18 mouse cellular contexts compared by ENCODE assay signal in genomic region chr1:166214181-166214580, GRCm38 (mm10). TPM values are rescaled to one million over a fixed set of nuclear protein-coding genes. Genes with fewer than 3 reads are reported as not detected.
A peak's percentile ranks its signal among the peaks of the same experiment; 100 is the strongest.
DNase-seq lines count a peak whose midpoint lies in the region; ATAC-seq and TF ChIP-seq lines count a peak whose summit lies in the region.
"Had no signal": no experiment of that assay in that cellular context is flagged by ENCODE, and none has a peak within 500 bp of the region (broad histone marks: within the 10 kb centered on the region; RNA-seq: fewer than 3 reads in every experiment).

No protein-coding gene starts in this region.

- peak; percentile 77 for TF ChIP-seq CTCF in layer of hippocampus, adult 2 months (conservative IDR thresholded peaks at IDR 0.05)

- H3K27ac ChIP-seq in forebrain, embryonic 14.5 days (ENCODE audit: low read depth, low read length) = no peak overlapping the region
- H3K27ac ChIP-seq in forebrain, embryonic 13.5 days = no peak overlapping the region
- no peak overlapping the region for H3K27ac ChIP-seq in layer of hippocampus, adult 2 months
- H3K27ac ChIP-seq: liver, embryonic 15.5 days; midbrain, embryonic 13.5 days had no signal

- no peaks in the 10 kb centered on the region for H3K36me3 ChIP-seq in forebrain, embryonic 14.5 days (ENCODE audit: control insufficient read depth, insufficient read depth, low read length)
- H3K36me3 ChIP-seq in forebrain, embryonic 13.5 days (ENCODE audit: poor library complexity, severe bottlenecking) = no peaks in the 10 kb centered on the region
- H3K36me3 ChIP-seq: liver, embryonic 15.5 days; midbrain, embryonic 13.5 days had no signal

- WGBS in forebrain, embryonic 14.5 days = 80% methylated on average over 4 of the region's 4 CpGs
- 78% methylated on average over 4 of the region's 4 CpGs for WGBS in forebrain, embryonic 13.5 days

- H3K4me3 ChIP-seq in forebrain, embryonic 14.5 days (ENCODE audit: low read depth, low read length) = no peak overlapping the region
- no peak overlapping the region for H3K4me3 ChIP-seq in forebrain, embryonic 13.5 days
- no peak overlapping the region for H3K4me3 ChIP-seq in layer of hippocampus, adult 2 months
- H3K4me3 ChIP-seq: liver, embryonic 15.5 days; midbrain, embryonic 13.5 days had no signal

- no peak overlapping the region for H3K9ac ChIP-seq in forebrain, embryonic 14.5 days (ENCODE audit: low read length)
- no peak overlapping the region for H3K9ac ChIP-seq in forebrain, embryonic 13.5 days
- H3K9ac ChIP-seq: liver, embryonic 15.5 days; midbrain, embryonic 13.5 days had no signal

- ATAC-seq in forebrain, embryonic 14.5 days = no peak
- no peak for ATAC-seq in forebrain, embryonic 13.5 days
- ATAC-seq: CD4-positive, CD25-positive, alpha-beta regulatory T cell, adult 4 months; midbrain, embryonic 13.5 days had no signal

- peak; percentile 41 for DNase-seq in forebrain, embryonic 14.5 days (ENCODE audit: low spot score)
- DNase-seq in layer of hippocampus, adult 2 months (ENCODE audit: low spot score in 2 of 2) = peak in 1 of 2 experiments; percentile 4
- no peak for DNase-seq in layer of hippocampus, adult 9-10 months (ENCODE audit: low spot score)
- DNase-seq in A20 (ENCODE audit: low read depth, low spot score) = peak; percentile 22
- DNase-seq in embryo, embryonic 10.5 days (ENCODE audit: low spot score) = peak; percentile 55
- no peak for DNase-seq in adrenal gland, adult 18-20 months (ENCODE audit: low spot score in 2 of 2)
- no peak for DNase-seq in adrenal gland, postnatal 10 days
- DNase-seq: cerebellum, postnatal 25 days; gastrocnemius, postnatal 25 days; heart, postnatal 14 days; layer of hippocampus, postnatal 36 days; thymus, adult 18-20 months had no signal

- H3K4me2 ChIP-seq in forebrain, embryonic 14.5 days (ENCODE audit: low read length) = no peak overlapping the region
- H3K4me2 ChIP-seq in forebrain, embryonic 13.5 days = no peak overlapping the region
- H3K4me2 ChIP-seq: liver, embryonic 15.5 days; midbrain, embryonic 13.5 days had no signal

- no peaks in the 10 kb centered on the region for H3K4me1 ChIP-seq in forebrain, embryonic 14.5 days (ENCODE audit: control insufficient read depth, insufficient read depth, low read length)
- H3K4me1 ChIP-seq in forebrain, embryonic 13.5 days = no peaks in the 10 kb centered on the region
- H3K4me1 ChIP-seq: liver, embryonic 15.5 days; midbrain, embryonic 13.5 days had no signal

- H3K27me3 ChIP-seq in forebrain, embryonic 14.5 days (replicated peaks; ENCODE audit: control insufficient read depth, insufficient read depth, low read length) = no peaks in the 10 kb centered on the region
- no peaks in the 10 kb centered on the region for H3K27me3 ChIP-seq in forebrain, embryonic 13.5 days
- H3K27me3 ChIP-seq: liver, embryonic 15.5 days; midbrain, embryonic 13.5 days had no signal

- no peaks in the 10 kb centered on the region for H3K9me3 ChIP-seq in forebrain, embryonic 14.5 days (replicated peaks; ENCODE audit: control insufficient read depth, low read length)
- no peaks in the 10 kb centered on the region for H3K9me3 ChIP-seq in forebrain, embryonic 13.5 days (replicated peaks)
- H3K9me3 ChIP-seq: liver, embryonic 15.5 days; midbrain, embryonic 13.5 days had no signal

RNA-seq across cellular contexts. Expression of gene Mael, which starts 24.4 kb away (rescaled TPM):
- polyA plus RNA-seq in forebrain, embryonic 14.5 days (2014; fragmentation: Nextera tagmentation; extraction: Ambion mirVana) = not detected in 2 replicates
- polyA plus RNA-seq in forebrain, embryonic 13.5 days (2015; fragmentation: Nextera tagmentation; extraction: Ambion mirVana) = not detected in 2 replicates
- total RNA-seq in layer of hippocampus, adult 2 months (2021) = not detected
- total RNA-seq in adrenal gland, adult 18-20 months (2021) = not detected
- not detected for total RNA-seq in adrenal gland, postnatal 10 days (2021)
- total RNA-seq: gastrocnemius, postnatal 25 days; heart, postnatal 14 days; layer of hippocampus, postnatal 36 days had no signal
- polyA plus RNA-seq: CD4-positive, CD25-positive, alpha-beta regulatory T cell, adult 4 months; intestine, embryonic 14.5 days; midbrain, embryonic 13.5 days; neural tube, embryonic 14.5 days had no signal

RNA-seq across cellular contexts. Expression of gene Ildr2, which starts 39.8 kb away (rescaled TPM):
- 2.6 TPM in 2 replicates for polyA plus RNA-seq in forebrain, embryonic 14.5 days (2014; fragmentation: Nextera tagmentation; extraction: Ambion mirVana)
- 4.5 and 5.3 TPM in 2 replicates for polyA plus RNA-seq in forebrain, embryonic 13.5 days (2015; fragmentation: Nextera tagmentation; extraction: Ambion mirVana)
- total RNA-seq in layer of hippocampus, adult 2 months (2021) = 10 to 100 TPM; 71.5 to 73.6 TPM
- 1 to 10 TPM; 4.1 to 7.5 TPM for total RNA-seq in adrenal gland, adult 18-20 months (2021)
- 1 to 10 TPM; 3.4 to 3.5 TPM for total RNA-seq in adrenal gland, postnatal 10 days (2021)
- polyA plus RNA-seq: CD4-positive, CD25-positive, alpha-beta regulatory T cell, adult 4 months had no signal

Comparison
In these comparisons a context has a peak if more than half of its experiments do, and no peak if none do; other contexts are left out.
1. DNase-seq: peak in forebrain, embryonic 14.5 days (single experiment), A20 (single experiment) and embryo, embryonic 10.5 days (single experiment); none in layer of hippocampus, adult 9-10 months (single experiment), adrenal gland, adult 18-20 months (0 of 2) and adrenal gland, postnatal 10 days (single experiment).
2. RNA of gene Ildr2, which starts 39.8 kb away (total RNA-seq): 71.5 to 73.6 TPM in layer of hippocampus, adult 2 months; 4.1 to 7.5 TPM in adrenal gland, adult 18-20 months and 3.4 to 3.5 TPM in adrenal gland, postnatal 10 days; every median in the first group is over 4 times any median in the second.